Mouse (Mus musculus): ENCODE results near the gene Mtfr1l.

- TF ChIP-seq EP300 (IDR thresholded peaks at IDR 0.05; ENCODE audit: low read depth) (no peak), CTCF (IDR thresholded peaks at IDR 0.05; ENCODE audit: low read depth) (no peak)
These were observed 52.0 kb downstream of the Mtfr1l start for GRCm38 (mm10) chr4:134483078-134483688.

Data from heart, postnatal 0 days (tissue).